Mouse (Mus musculus) embryonic stem cell, embryonic (primary cell): ENCODE data around the gene Thrb.
"Not testable (repeated sequence)": the region's sequence is repeated elsewhere in the genome, so short reads cannot be mapped to it uniquely, and the experiment has no call there.

Experiments
- CTCF ChIA-PET, 4 experiments: fragments of 300-600 bp in 2 of 4; fragments of 350-600 bp in 2 of 4; sonication (Branson Sonifier 250); formaldehyde crosslinking; loops; one replicate each; lab custom pipeline; 2022; ENCODE audit warnings: inconsistent platforms in 2 of 4; lab: Charles Lee
- POLR2A ChIA-PET, 4 experiments: fragments of 300-600 bp in 2 of 4; fragments of 350-600 bp in 2 of 4; sonication (Branson Sonifier 250); formaldehyde crosslinking; loops; one replicate each; lab custom pipeline; 2022; ENCODE audit warnings: antibody characterized with exemption in 4 of 4, inconsistent platforms in 1 of 4; lab: Charles Lee

The Thrb gene

GRCm38 (mm10) chr14:17904554-17904953 is 244.5 kb downstream of the Thrb start:
- ChIA-PET CTCF (interaction anchor here in 3 of 4 experiments (0.5 to 1.4 kb wide), 8 partner anchors 10 to 502 kb away, joined by 3 to 4 read pairs (median 3); no protein-coding TSS in a partner anchor), POLR2A (interaction anchor here in 1 of 4 experiments (0.6 kb wide), 1 partner anchor 332 kb away, joined by 3 read pairs; no protein-coding TSS in a partner anchor)

- ChIA-PET CTCF (no interaction called here), POLR2A (no interaction called here)
Observed at GRCm38 (mm10) chr14:17905627-17906026, 245.6 kb downstream of the Thrb start.

GRCm38 (mm10) chr14:17906931-17907330 is 246.9 kb downstream of the Thrb start:
- POLR2A ChIA-PET = no interaction called here
- CTCF ChIA-PET = interaction anchor here in 1 of 4 experiments (0.7 kb wide), 1 partner anchor 324 kb away, joined by 5 read pairs; no protein-coding TSS in a partner anchor

GRCm38 (mm10) chr14:17911157-17911556 is 251.1 kb downstream of the Thrb start:
- ChIA-PET POLR2A (no interaction called here), CTCF (no interaction called here)

- POLR2A ChIA-PET = no interaction called here
- CTCF ChIA-PET = no interaction called here
Observed at GRCm38 (mm10) chr14:17912573-17913207, 252.6 kb downstream of the Thrb start.

- ChIA-PET CTCF (no interaction called here), POLR2A (no interaction called here)
Observed at GRCm38 (mm10) chr14:17915556-17915955, 255.5 kb downstream of the Thrb start.

GRCm38 (mm10) chr14:17916651-17917050 is 256.6 kb downstream of the Thrb start:
- CTCF ChIA-PET = no interaction called here

GRCm38 (mm10) chr14:17917124-17917763 is 257.2 kb downstream of the Thrb start:
- CTCF ChIA-PET = no interaction called here
- POLR2A ChIA-PET = interaction anchor here in 1 of 4 experiments (1.2 kb wide), 1 partner anchor 352 kb away, joined by 3 read pairs; no protein-coding TSS in a partner anchor

More at GRCm38 (mm10) chr14:17916651-17917050, 256.6 kb downstream of the Thrb start:
- POLR2A ChIA-PET = no interaction called here

GRCm38 (mm10) chr14:17917899-17918298 is 257.8 kb downstream of the Thrb start:
- ChIA-PET CTCF (interaction anchor here in 1 of 4 experiments (0.6 kb wide), 1 partner anchor 55 kb away, joined by 9 read pairs; no protein-coding TSS in a partner anchor), POLR2A (interaction anchor here in 1 of 4 experiments (0.7 to 1.2 kb wide), 3 partner anchors 35 to 351 kb away, joined by 3 read pairs; no protein-coding TSS in a partner anchor)

- CTCF ChIA-PET = interaction anchor here in 1 of 4 experiments (0.5 to 0.6 kb wide), 2 partner anchors 124 to 1461 kb away, joined by 3 read pairs; no protein-coding TSS in a partner anchor
- POLR2A ChIA-PET = interaction anchor here in 1 of 4 experiments (0.7 kb wide), 1 partner anchor 1425 kb away, joined by 3 read pairs; no protein-coding TSS in a partner anchor
Observed at GRCm38 (mm10) chr14:17922807-17923704, 263.0 kb downstream of the Thrb start.

GRCm38 (mm10) chr14:17927469-17927868 is 267.4 kb downstream of the Thrb start:
- ChIA-PET POLR2A (no interaction called here), CTCF (interaction anchor here in 2 of 4 experiments (0.6 to 1.6 kb wide), 3 partner anchors 247 to 525 kb away, joined by 3 to 4 read pairs (median 4); no protein-coding TSS in a partner anchor)

- ChIA-PET CTCF (no interaction called here), POLR2A (no interaction called here)
Observed at GRCm38 (mm10) chr14:17929585-17929984, 269.5 kb downstream of the Thrb start.

- ChIA-PET CTCF (no interaction called here), POLR2A (no interaction called here)
Observed at GRCm38 (mm10) chr14:17933475-17933874, 273.4 kb downstream of the Thrb start.

- POLR2A ChIA-PET = interaction anchor here in 1 of 4 experiments (0.6 to 0.7 kb wide), 2 partner anchors 20 to 726 kb away, joined by 3 to 4 read pairs; no protein-coding TSS in a partner anchor
- CTCF ChIA-PET = not testable (repeated sequence)
Observed at GRCm38 (mm10) chr14:17934779-17935178, 274.7 kb downstream of the Thrb start.

GRCm38 (mm10) chr14:17954038-17954437 is 294.0 kb downstream of the Thrb start:
- POLR2A ChIA-PET = no interaction called here
- CTCF ChIA-PET = no interaction called here

- ChIA-PET CTCF (interaction anchor here in 1 of 4 experiments (0.7 kb wide), 1 partner anchor 209 kb away, joined by 10 read pairs; no protein-coding TSS in a partner anchor), POLR2A (no interaction called here)
Observed at GRCm38 (mm10) chr14:17959901-17960300, 299.8 kb downstream of the Thrb start.

- ChIA-PET CTCF (interaction anchor here in 1 of 4 experiments (0.6 to 1.0 kb wide), 2 partner anchors 219 to 564 kb away, joined by 3 read pairs; no protein-coding TSS in a partner anchor), POLR2A (no interaction called here)
Observed at GRCm38 (mm10) chr14:17967117-17967726, 307.2 kb downstream of the Thrb start.

GRCm38 (mm10) chr14:17972132-17972531 is 312.1 kb downstream of the Thrb start:
- POLR2A ChIA-PET = no interaction called here
- CTCF ChIA-PET = no interaction called here
